Mouse (Mus musculus): ENCODE results near the gene Tradd. TPM values are rescaled to one million over a fixed set of nuclear protein-coding genes. Genes with fewer than 3 reads are reported as not detected.
"Not testable (repeated sequence)": the region's sequence is repeated elsewhere in the genome, so short reads cannot be mapped to it uniquely, and the experiment has no call there.

The Tradd gene
- total RNA-seq, 2 experiments from 2014 or later = 7.2 to 7.5 TPM

DNA sequence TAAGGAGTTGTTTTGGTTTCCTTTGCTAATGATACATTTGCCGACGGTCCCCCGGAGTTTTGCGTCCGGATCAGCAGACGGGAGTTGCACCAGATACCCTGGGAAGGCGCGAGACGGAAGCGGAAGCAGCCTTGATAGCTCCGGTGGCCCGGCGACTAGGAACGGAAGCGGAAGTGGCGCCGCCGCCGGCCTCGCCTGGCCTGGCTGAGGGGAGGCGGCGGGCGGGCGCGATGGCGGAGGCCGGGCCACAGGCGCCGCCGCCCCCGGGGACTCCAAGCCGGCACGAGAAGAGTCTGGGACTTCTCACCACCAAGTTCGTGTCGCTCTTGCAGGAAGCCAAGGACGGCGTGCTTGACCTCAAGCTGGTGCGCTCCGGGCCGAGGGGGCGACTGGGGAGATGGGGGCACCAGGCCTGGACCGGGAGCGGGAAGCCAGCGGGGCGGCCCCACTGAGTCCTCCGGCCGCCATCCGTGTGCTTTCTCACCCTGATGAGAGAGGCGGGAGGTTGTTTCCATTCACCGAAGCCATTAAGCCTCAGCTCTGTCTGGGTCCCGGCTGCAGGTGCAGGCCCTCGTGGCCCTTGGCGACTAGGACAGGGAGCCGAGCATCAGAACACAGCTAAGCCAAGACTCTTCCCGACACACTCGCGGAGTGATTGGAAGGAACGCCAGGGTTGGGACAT lies 33.2 kb upstream of the Tradd start, which contains the start of gene E2f4:
TSS of gene E2f4 (plus strand) at position 153 of the 682 bp plus-strand sequence.
- peak; percentile 92 to 94 for DNase-seq (ENCODE audit: low spot score in 2 of 2)
- intact Hi-C loops (cut with DNase I) = loop anchor here (5.0 kb wide), 1 partner anchor 655 kb away; the partner anchor contains the start of gene Ciao2b

DNA sequence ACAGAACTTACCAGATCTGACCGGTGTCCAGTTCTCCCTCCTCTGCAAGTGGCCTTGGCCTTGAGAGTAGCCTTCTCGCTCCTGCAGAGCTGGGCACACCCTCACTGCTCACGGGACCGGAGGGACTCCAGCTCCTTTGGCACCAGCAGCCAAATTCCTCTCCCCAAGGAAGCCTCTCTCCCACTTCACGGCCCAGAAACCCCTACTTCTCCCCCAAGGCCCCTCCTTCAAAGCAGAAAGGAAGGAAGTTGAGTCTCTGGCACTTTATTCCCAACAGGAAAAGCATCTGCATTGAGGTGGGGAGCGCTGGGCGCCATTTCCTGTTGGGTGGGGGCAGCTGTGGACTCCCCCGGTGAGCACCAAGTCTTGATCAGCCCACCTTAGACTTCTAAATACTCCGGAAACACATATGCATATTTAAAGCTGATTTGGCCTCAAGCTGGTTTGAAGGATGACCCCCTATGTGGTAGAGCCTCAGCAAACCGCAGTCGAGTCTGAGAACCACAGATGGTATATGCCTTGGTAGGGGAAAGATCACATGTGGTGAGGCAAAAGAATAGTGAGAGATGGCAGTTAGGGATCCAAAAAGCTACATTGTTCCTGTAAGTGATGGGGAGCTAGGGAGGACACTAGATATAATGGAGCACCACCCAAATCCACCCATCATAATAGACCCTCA lies 31.6 kb upstream of the Tradd start, which contains the start of gene Exoc3l:
TSS of gene Exoc3l (minus strand) at position 207 of the 679 bp plus-strand sequence.
- intact Hi-C loops (cut with DNase I) = loop anchor here (5.0 kb wide), 1 partner anchor 654 kb away; the partner anchor contains the start of gene Ciao2b
- DNase-seq (ENCODE audit: low spot score in 2 of 2) = no peak

- intact Hi-C loops (cut with DNase I) = loop anchor here (5.0 kb wide), 1 partner anchor 653 kb away; the partner anchor contains the start of gene Ciao2b
- no peak for DNase-seq (ENCODE audit: low spot score in 2 of 2)
Measured at GRCm38 (mm10) chr8:105295256-105295655, 30.8 kb upstream of the Tradd start.

DNA sequence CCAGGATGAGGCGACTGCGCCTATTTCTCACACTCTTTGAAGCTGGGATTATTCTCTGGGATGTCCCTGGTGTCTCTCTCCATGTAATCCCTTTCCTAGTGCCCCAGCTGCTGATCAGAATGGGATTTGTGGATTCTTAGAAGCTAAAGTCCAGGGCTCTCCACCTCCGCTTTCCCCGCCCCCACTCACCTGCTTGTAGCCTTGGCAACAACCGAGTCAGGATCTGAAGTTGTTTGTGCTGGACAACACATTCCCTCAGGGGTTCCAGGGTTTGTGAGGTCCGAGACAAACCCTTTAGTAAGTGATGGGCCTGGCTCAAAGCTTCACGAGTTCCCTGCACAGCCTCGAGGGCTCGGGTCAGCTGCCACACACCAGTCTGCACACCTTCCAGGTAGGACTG lies 30.4 kb upstream of the Tradd start:
- intact Hi-C loops (cut with DNase I) = loop anchor here (5.0 kb wide), 1 partner anchor 652 kb away; the partner anchor contains the start of gene Ciao2b

GRCm38 (mm10) chr8:105293405-105293804 lies 29.0 kb upstream of the Tradd start:
- DNase-seq (ENCODE audit: low spot score in 2 of 2) = peak in 1 of 2 experiments; percentile 4
- intact Hi-C loops (cut with DNase I) = no loop called here

More for the DNA sequence above, 30.4 kb upstream of the Tradd start:
- no peak for DNase-seq (ENCODE audit: low spot score in 2 of 2)

- intact Hi-C loops (cut with DNase I) = no loop called here
- no peak for DNase-seq (ENCODE audit: low spot score in 2 of 2)
Measured at GRCm38 (mm10) chr8:105292471-105292870, 28.1 kb upstream of the Tradd start.

DNA sequence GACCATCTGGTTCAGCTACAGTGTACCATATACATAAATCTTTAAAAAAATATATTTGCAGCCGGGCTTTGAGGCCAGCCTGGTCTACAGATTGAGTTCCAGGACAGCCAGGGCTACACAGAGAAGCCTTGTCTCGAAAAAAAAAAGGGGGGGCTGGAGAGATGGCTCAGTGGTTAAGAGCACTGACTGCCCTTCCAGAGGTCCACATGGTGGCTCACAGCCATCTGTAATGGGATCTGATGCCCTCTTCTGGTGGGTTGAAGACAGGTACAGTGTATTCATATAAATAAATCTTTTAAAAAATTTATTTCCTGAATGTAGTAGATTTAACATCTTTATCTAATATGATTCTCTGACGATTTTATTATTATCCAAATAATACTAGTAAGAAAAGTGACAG lies 27.4 kb upstream of the Tradd start:
- DNase-seq (ENCODE audit: low spot score in 2 of 2); intact Hi-C loops (cut with DNase I): not testable (repeated sequence)

DNA sequence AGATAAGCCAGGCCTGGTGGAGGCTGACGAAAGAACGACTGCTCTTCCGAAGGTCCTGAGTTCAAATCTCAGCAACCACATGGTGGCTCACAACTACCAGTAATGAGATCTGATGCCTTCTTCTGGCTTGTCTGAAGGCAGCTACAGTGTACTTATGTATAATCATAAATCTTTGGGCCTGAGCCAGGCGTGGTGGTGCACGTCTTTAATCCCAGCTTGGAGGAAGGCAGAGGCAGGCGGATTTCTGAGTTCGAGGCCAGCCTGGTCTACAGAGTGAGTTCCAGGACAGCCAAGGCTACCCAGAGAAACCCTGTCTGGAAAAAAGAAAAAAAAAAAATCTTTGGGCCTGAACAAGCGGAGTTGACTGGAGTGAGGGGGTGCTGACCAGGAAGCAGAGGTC lies 27.0 kb upstream of the Tradd start:
- DNase-seq (ENCODE audit: low spot score in 2 of 2); intact Hi-C loops (cut with DNase I): not testable (repeated sequence)

DNA sequence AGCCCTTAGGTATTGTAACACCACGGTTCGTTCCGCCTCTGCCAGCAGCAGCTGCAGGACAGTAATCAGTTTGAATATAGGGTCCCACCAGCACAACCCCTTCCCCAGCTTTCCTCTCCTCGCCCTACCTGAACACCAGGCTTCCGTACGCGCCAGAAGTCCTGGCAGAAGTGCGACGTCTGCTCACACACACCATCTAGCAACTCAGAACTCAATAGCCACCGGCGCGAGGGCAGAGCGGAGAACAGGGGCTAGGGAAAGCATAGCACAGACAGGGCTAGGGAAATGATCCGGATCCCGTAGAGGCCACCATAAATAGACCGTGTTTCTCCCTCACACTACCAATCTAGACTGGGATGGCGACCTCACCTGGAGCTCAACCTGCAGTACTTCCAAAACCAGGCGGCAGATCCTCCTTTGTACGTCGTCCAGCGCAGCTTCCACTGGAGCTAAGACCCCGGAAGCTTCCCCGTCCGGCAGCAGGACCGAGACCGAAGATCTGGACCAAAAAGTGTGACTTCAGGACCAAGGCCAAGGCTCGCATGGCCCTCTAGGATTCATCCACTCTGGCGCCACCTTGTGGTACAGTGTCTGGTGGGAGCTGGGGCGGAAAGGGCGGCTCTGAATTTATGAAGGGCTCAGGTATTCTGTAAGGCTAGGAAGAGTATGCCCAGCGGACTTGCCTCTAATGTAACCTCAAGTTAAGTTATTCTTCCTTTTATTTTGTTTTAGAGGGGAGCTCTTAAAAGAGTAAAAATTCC lies 26.3 kb upstream of the Tradd start:
- intact Hi-C loops (cut with DNase I) = no loop called here
- DNase-seq (ENCODE audit: low spot score in 2 of 2) = peak; percentile 56 to 72

GRCm38 (mm10) chr8:105289805-105290460 lies 25.5 kb upstream of the Tradd start, which contains the start of gene 4931428F04Rik:
4931428F04Rik (minus strand) TSS chr8:105289864.
- DNase-seq (ENCODE audit: low spot score in 2 of 2) = peak in 1 of 2 experiments; percentile 42

DNA sequence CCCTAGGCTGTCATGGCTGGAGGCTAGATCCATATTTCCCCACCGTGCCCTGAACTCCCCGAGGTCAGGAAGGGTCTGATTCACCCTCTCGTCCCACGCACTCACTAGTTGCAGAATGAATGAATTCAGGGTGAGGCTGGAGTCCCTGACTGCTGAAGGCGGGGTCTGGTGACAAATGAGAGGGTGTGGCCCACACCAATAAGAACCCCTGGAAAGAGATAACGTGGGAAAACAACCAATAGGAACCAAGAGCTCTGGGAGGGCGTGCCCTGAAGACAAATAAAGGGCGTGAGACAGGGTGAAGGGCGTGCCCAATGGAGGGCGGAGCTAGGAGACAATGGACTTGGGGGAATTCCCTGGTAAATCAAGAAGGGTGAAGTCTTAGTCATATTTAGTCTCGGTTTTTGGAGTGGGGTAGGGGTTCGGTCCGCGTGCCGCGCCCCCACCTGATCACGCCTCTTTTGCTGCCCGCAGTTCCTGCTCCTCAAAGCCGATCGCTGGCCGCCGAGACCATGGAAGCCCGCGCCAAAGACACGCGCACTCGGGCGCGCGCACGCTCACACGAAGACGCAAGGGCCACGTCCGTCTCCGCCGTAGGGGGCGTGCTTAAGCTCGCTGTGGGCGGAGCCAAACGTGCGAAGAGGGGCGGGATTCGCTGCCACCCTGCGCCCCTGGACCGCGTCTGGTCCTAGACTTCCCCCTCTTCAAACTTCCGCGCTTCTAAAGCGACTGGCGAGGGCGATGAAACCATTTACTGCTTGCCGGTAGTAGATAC lies 24.7 kb upstream of the Tradd start:
- peak; percentile 95 to 96 for DNase-seq (ENCODE audit: low spot score in 2 of 2)
- intact Hi-C loops (cut with DNase I) = loop anchor here (5.0 kb wide), 1 partner anchor 37 kb away; no protein-coding TSS in a partner anchor

More at GRCm38 (mm10) chr8:105289805-105290460, 25.5 kb upstream of the Tradd start, which contains the start of gene 4931428F04Rik:
- intact Hi-C loops (cut with DNase I) = loop anchor here (5.0 kb wide), 1 partner anchor 38 kb away; no protein-coding TSS in a partner anchor

DNA sequence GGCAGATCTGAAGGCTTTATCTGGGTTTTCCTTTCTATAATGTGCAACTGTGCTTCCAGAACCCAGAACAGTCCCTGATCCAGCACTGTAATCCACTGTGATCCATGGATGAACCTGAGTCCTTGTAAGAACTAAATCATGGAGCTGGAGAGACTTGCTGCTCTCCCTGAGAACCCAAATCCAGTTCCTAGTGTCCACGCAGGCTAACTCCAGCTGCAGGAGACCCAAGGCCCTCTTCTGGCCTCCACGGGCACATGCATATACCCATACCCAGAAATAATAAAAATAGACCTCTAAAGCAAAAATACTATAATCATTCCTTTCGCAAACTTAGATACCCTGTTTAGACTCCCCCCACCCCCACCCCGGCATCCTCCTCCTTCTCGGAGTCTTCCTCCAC lies 23.8 kb upstream of the Tradd start:
- intact Hi-C loops (cut with DNase I) = loop anchor here (5.0 kb wide), 1 partner anchor 36 kb away; no protein-coding TSS in a partner anchor
- DNase-seq (ENCODE audit: low spot score in 2 of 2) = no peak

DNA sequence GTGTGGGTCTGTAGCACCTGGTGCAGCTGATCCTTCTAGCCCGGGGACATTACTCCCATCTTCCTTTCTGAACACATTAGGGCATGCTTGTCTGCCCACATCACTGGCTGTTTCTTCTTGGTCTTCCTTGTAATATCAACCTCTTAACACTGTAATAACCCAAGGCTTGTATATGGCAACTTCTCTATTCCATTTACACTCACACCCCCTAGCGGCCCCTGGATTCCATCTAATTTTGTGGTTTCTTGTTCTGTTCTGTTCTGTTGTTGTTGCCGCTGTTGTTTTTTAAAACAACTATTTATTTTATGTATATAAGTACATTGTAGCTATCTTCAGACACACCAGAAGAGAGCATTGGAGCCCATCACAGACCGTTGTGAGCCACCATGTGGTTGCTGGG lies 22.5 kb upstream of the Tradd start:
- intact Hi-C loops (cut with DNase I) = loop anchor here (5.0 kb wide), 1 partner anchor 35 kb away; no protein-coding TSS in a partner anchor
- DNase-seq (ENCODE audit: low spot score in 2 of 2) = no peak

DNA sequence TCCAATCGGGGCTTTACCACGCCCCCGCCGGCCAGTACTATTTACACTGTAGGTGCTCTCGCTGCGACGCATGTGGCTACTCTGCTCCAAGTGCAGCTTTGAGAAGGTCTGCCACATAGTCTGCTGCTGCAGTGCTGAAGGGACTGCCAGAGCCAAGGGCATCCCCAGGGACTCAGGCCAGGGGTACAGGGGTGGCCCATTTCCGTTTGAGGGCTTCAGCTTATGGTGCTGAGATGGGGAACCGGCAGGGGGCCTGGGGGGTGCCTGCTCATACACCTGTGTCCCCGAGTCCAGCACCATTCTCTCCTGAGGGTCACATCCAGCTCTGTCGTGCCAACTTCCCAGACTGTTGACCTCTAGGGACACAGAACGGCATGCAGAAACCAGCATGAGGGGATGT lies 21.1 kb upstream of the Tradd start:
- intact Hi-C loops (cut with DNase I) = loop anchor here (5.0 kb wide), 1 partner anchor 33 kb away; no protein-coding TSS in a partner anchor
- no peak for DNase-seq (ENCODE audit: low spot score in 2 of 2)

DNA sequence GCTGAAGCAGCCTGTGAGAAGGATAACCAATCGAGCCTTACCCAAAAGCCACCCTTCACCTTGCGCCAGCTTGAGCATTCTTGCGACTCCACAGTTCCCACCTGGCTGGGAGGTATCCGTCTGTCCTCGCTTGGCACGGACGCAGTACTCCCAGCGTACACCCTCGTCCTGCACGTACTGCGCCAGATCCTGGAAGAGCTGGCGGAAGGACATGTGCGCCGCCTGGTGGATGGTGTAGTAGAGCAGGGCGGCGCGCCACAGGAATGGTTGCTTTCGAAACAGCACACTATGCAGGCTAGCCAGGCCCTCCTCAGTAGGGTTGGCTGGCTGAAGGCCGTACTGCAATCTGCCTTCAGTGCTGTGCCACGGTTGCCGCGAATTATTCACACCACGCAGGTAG lies 18.7 kb upstream of the Tradd start:
- DNase-seq (ENCODE audit: low spot score in 2 of 2) = no peak
- intact Hi-C loops (cut with DNase I) = no loop called here

GRCm38 (mm10) chr8:105282239-105282638 lies 17.8 kb upstream of the Tradd start:
- intact Hi-C loops (cut with DNase I) = no loop called here

GRCm38 (mm10) chr8:105281821-105282220 lies 17.4 kb upstream of the Tradd start:
- DNase-seq (ENCODE audit: low spot score in 2 of 2) = no peak
- intact Hi-C loops (cut with DNase I) = no loop called here

More at GRCm38 (mm10) chr8:105282239-105282638, 17.8 kb upstream of the Tradd start:
- DNase-seq (ENCODE audit: low spot score in 2 of 2) = no peak

- DNase-seq (ENCODE audit: low spot score in 2 of 2) = no peak
- intact Hi-C loops (cut with DNase I) = no loop called here
Measured at GRCm38 (mm10) chr8:105280567-105280966, 16.2 kb upstream of the Tradd start.

Data from left cerebral cortex, postnatal 36 days (tissue).